Mouse (Mus musculus): Measurements from ENCODE around the gene Olfr1532-ps1. TPM values are rescaled to one million over a fixed set of nuclear protein-coding genes. Genes with fewer than 3 reads are reported as not detected.

Gene Olfr1532-ps1
- polyA plus RNA-seq (2012; rRNA removed), result not detected in 2 replicates

DNA sequence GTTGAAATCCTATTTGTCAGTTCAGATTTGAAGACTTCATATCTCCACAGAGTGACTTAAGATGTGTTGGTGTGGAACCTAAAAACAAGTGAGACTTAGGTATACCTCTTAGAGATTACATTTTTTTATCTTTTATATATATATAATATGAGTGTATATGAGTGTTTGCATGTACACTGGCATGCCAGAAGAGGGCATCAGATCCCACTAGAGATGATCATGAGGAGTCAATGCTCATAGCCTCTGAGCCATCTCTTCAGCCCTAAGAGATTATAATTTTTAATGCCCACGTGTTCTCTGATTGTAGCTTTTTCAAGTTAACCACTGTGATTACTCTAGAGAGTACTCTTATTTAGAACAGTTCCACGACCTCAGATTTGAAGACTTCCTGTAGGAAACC lies at the start of gene Olfr1532-ps1:
Gene Olfr1532-ps1 (plus strand): TSS at position 326 of the 400 bp plus-strand sequence.

DNA sequence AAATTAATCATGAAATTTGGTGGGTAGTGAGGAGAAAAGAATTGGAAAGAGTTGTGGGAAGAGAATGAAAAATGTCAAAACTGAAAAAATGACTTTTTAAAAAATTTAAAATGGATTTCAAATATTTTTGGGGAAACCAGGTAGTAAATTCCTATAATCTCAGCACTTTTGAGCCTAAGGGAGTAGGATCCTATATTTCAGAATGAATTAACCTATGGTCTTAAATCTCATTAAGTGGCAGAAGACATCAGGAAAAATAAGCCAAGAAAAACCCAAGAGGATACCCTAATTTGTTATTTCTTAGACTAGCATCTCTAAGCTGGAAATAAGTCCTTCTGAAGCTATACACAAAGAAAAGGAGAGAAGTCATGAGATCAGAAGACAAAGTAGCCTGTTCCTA lies 44.9 kb upstream of the Olfr1532-ps1 start, which contains the start of gene Olfr704:
Gene Olfr704 (plus strand): TSS at position 301 of the 400 bp plus-strand sequence.

DNA sequence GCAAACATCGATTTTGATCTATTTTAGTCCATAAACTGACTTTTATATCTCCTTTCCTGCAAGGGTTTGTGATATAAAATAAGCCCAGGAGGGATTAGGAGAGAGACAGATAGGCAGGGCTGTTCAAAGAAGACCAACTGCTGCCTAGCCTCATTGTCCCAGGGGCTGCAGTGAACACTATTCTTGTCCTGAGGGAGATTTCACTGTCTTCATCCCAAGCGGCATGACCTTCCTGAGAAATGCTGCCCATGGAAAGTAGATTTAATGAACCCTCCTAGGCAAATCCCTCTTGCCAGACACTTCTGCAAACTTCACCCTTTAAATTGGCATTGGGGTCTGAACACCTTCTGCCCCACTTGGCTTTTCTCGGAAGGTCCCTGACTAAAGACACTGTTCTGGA lies 31.0 kb upstream of the Olfr1532-ps1 start, which contains the start of gene Olfr705:
Gene Olfr705 (minus strand): TSS at position 101 of the 400 bp plus-strand sequence.

DNA sequence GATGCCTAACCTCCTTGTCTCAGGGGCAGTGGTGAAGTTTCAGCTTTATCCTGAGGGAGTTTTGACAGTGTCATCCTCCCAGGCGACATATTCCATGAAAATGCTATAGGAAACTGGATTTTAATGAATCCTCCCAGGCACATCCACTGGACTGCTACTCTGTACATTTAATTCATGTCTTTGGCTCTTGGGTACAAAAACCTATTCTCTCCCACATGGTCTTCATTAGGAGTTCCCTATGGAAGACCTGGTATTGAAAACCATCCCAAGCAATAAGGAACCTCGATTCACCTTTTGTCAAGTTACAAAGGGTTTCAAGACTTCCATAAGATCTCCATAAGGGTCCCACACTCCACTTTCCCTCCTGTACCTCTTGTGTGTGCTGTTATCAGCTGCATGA lies 19.7 kb upstream of the Olfr1532-ps1 start, which contains the start of gene Olfr706:
Gene Olfr706 (minus strand): TSS at position 101 of the 400 bp plus-strand sequence.

DNA sequence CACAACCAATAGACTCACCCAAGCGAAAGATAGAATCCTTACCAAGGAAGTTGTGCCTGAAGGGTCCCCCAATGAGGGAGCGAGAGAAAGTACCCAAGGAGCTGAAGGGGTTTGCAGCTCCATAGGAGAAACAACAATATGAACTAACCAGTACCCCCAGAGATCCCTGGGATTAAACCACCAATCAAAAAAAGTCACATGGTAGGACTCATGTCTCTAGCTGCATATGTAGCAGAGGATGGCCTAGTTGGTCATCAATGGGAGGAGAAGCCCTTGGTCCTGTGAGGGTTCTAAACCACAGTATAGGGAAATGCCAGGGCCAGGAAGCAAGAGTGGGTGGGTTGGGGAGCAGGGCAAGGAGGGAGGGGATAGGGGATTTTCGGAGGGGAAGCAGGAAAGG lies 6.7 kb upstream of the Olfr1532-ps1 start, which contains the start of gene Olfr707:
Gene Olfr707 (minus strand): TSS at position 101 of the 400 bp plus-strand sequence.

DNA sequence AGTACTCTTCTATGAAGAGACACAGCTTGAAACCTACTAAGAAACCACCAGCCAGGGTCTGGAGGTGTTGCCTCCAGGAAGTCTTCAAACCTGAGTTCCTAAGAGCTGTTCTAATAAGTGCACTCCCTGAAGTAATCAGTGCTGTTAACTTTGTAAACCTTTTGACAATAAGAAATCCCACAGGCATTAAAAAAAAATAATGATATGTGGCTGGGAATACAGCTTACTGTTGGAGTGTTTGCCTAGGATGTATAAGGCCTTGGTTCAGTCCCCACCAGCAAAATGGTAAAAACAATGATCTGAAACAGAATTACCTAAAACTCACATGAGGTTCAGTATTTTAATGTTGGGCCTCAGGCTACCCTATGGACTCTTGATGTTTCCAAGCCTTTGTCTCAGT lies 24.3 kb downstream of the Olfr1532-ps1 start, which contains the start of gene Olfr709-ps1:
Gene Olfr709-ps1 (minus strand): TSS at position 101 of the 400 bp plus-strand sequence.

DNA sequence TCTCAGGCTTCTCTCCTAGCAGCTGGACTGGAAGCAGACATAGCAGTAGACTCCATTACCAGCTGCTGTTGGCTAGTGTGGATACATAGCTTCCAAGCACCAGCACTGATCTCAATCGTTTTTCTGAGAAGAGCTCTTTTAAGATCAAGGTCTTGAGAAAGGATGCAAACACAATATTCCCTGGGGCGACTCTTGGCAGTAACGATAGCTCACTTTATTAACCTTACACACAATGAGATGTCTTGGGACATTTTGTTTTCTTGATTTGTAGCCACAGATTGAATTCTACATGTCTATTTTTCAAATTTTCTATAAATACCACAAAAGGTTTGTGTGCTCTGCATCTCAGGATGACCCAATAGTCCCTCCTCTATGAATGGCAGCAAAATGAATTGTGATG lies 40.4 kb downstream of the Olfr1532-ps1 start, which contains the start of gene Olfr710:
Gene Olfr710 (minus strand): TSS at position 101 of the 400 bp plus-strand sequence.

DNA sequence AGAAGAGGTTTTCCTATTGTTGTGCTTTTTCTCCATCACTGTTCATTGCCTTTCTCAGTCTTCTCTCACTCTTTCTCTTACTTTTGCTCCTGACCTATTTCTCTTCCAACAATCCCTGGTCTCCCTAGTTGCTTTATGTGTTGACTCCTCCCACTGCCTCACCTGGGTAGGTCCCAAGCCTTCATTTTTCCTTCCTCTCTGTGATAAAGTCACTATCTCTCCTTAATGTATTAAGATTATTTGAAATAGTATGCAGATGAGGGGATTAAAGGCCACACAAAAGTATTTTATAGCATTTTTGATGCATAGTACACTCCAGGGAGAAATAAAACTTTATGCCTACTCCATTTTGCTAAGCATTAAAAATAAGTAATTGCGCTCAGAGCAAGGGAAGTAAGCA lies 56.0 kb downstream of the Olfr1532-ps1 start, which contains the start of gene Olfr6:
Gene Olfr6 (minus strand): TSS at position 101 of the 400 bp plus-strand sequence.

Other genes with a start within 250 kb of the Olfr1532-ps1 start
- gene Olfr693, start 227.4 kb upstream of the Olfr1532-ps1 start, polyA plus RNA-seq (2012; rRNA removed), result not detected in 2 replicates
- gene Olfr694, start 216.2 kb upstream of the Olfr1532-ps1 start, polyA plus RNA-seq (2012; rRNA removed), result not detected in 2 replicates
- gene Olfr695, start 191.6 kb upstream of the Olfr1532-ps1 start, polyA plus RNA-seq (2012; rRNA removed), result not detected in 2 replicates
- not detected in 2 replicates for gene Olfr697, start 165.6 kb upstream of the Olfr1532-ps1 start, polyA plus RNA-seq (2012; rRNA removed)
- not detected in 2 replicates for gene Olfr698, start 152.6 kb upstream of the Olfr1532-ps1 start, polyA plus RNA-seq (2012; rRNA removed)
- gene Olfr699, start 114.8 kb upstream of the Olfr1532-ps1 start, polyA plus RNA-seq (2012; rRNA removed), result not detected in 2 replicates
- gene Olfr700, start 99.2 kb upstream of the Olfr1532-ps1 start, polyA plus RNA-seq (2012; rRNA removed), result not detected in 2 replicates
- gene Olfr701, start 93.9 kb upstream of the Olfr1532-ps1 start, polyA plus RNA-seq (2012; rRNA removed), result not detected in 2 replicates
- gene Olfr702, start 74.1 kb upstream of the Olfr1532-ps1 start, polyA plus RNA-seq (2012; rRNA removed), result not detected in 2 replicates
- gene Olfr703, start 64.6 kb upstream of the Olfr1532-ps1 start, polyA plus RNA-seq (2012; rRNA removed), result 0.05 TPM in 1 of 2 replicates, not detected in the other
- not detected in 2 replicates for gene Olfr704, start 44.8 kb upstream of the Olfr1532-ps1 start, polyA plus RNA-seq (2012; rRNA removed)
- not detected in 2 replicates for gene Olfr705, start 31.1 kb upstream of the Olfr1532-ps1 start, polyA plus RNA-seq (2012; rRNA removed)
- gene Olfr706, start 19.8 kb upstream of the Olfr1532-ps1 start, polyA plus RNA-seq (2012; rRNA removed), result not detected in 2 replicates
- not detected in 2 replicates for gene Olfr707, start 6.8 kb upstream of the Olfr1532-ps1 start, polyA plus RNA-seq (2012; rRNA removed)
- not detected in 2 replicates for gene Olfr709-ps1, start 24.2 kb downstream of the Olfr1532-ps1 start, polyA plus RNA-seq (2012; rRNA removed)
- not detected in 2 replicates for gene Olfr710, start 40.3 kb downstream of the Olfr1532-ps1 start, polyA plus RNA-seq (2012; rRNA removed)
- gene Olfr6, start 55.9 kb downstream of the Olfr1532-ps1 start, polyA plus RNA-seq (2012; rRNA removed), result not detected in 2 replicates
- not detected in 2 replicates for gene Olfr711, start 67.5 kb downstream of the Olfr1532-ps1 start, polyA plus RNA-seq (2012; rRNA removed)
- gene Olfr2, start 98.1 kb downstream of the Olfr1532-ps1 start, polyA plus RNA-seq (2012; rRNA removed), result not detected in 2 replicates
- gene Olfr713, start 123.2 kb downstream of the Olfr1532-ps1 start, polyA plus RNA-seq (2012; rRNA removed), result not detected in 2 replicates
- gene Olfr714, start 163.0 kb downstream of the Olfr1532-ps1 start, polyA plus RNA-seq (2012; rRNA removed), result not detected in 2 replicates
- not detected in 2 replicates for gene Olfr17, start 185.2 kb downstream of the Olfr1532-ps1 start, polyA plus RNA-seq (2012; rRNA removed)
- gene Olfr715b, start 202.4 kb downstream of the Olfr1532-ps1 start, polyA plus RNA-seq (2012; rRNA removed), result not detected in 2 replicates
- not detected in 2 replicates for gene Olfr715, start 223.1 kb downstream of the Olfr1532-ps1 start, polyA plus RNA-seq (2012; rRNA removed)
- gene Olfr716, start 230.3 kb downstream of the Olfr1532-ps1 start, polyA plus RNA-seq (2012; rRNA removed), result not detected in 2 replicates

Measured in central nervous system, embryonic 18 days (tissue).